Mouse (Mus musculus): ENCODE data around the gene Egfl8. TPM values are rescaled to one million over a fixed set of nuclear protein-coding genes. Genes with fewer than 3 reads are reported as not detected.
A peak's percentile ranks its signal among the peaks of the same experiment; 100 is the strongest.

Gene Egfl8
- polyA plus RNA-seq, 1 experiment from 2014 or later = 3.4 TPM

- ATAC-seq (ENCODE audit: insufficient number of reproducible peaks, insufficient read depth, low FRiP score, low TSS enrichment, low read depth) = no peak
These were observed 9.4 kb downstream of the Egfl8 start for GRCm38 (mm10) chr17:34606186-34607039.

DNA sequence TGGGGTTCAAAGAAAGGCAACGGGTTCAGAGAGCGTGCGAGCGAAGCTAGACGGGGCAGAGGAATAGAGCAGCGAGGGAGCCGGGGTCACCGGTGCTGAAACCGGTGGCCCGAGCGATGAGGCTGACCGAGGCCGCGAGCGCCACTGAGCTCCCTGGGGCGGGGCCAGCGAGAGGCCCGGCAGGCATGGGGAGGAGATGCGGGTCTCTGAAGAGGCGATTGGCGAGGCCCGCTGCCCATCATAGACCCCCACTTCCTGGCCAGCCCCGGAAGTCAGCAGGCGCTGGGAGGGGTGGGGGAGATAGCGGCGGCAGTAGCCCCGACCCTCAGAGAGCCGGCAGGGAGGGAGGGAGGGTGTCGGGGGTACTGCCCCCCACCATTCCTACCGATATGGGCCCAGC, 10.2 kb downstream of the Egfl8 start:
- H3K36me3 ChIP-seq = peaks cover 30% of the 10 kb centered on the region
- peak; percentile 33; the same call in 1 of the 2 replicates for ATAC-seq (ENCODE audit: insufficient number of reproducible peaks, insufficient read depth, low FRiP score, low TSS enrichment, low read depth)
- peaks cover 45% of the 10 kb centered on the region for H3K4me1 ChIP-seq (replicated peaks)
- H3K4me2 ChIP-seq = peak overlapping the region; percentile 94
- H3K4me3 ChIP-seq (replicated peaks) = peak overlapping the region; percentile 96
- H3K9ac ChIP-seq (replicated peaks) = peak overlapping the region; percentile 97
- H3K27me3 ChIP-seq = no peaks in the 10 kb centered on the region
- H3K9me3 ChIP-seq = no peaks in the 10 kb centered on the region
- WGBS = under 1% methylated on average over 24 of the region's 30 CpGs
- H3K27ac ChIP-seq = peak overlapping the region; percentile 91

More at GRCm38 (mm10) chr17:34606186-34607039, 9.4 kb downstream of the Egfl8 start:
- peak overlapping the region; percentile 97 for H3K9ac ChIP-seq (replicated peaks)
- peaks cover 30% of the 10 kb centered on the region for H3K36me3 ChIP-seq
- peak overlapping the region; percentile 91 for H3K27ac ChIP-seq
- H3K27me3 ChIP-seq = no peaks in the 10 kb centered on the region
- H3K9me3 ChIP-seq = no peaks in the 10 kb centered on the region
- WGBS = 16% methylated on average over 32 of the region's 32 CpGs
- peaks cover 45% of the 10 kb centered on the region for H3K4me1 ChIP-seq (replicated peaks)
- H3K4me3 ChIP-seq (replicated peaks) = peak overlapping the region; percentile 96
- peak overlapping the region; percentile 94 for H3K4me2 ChIP-seq

DNA sequence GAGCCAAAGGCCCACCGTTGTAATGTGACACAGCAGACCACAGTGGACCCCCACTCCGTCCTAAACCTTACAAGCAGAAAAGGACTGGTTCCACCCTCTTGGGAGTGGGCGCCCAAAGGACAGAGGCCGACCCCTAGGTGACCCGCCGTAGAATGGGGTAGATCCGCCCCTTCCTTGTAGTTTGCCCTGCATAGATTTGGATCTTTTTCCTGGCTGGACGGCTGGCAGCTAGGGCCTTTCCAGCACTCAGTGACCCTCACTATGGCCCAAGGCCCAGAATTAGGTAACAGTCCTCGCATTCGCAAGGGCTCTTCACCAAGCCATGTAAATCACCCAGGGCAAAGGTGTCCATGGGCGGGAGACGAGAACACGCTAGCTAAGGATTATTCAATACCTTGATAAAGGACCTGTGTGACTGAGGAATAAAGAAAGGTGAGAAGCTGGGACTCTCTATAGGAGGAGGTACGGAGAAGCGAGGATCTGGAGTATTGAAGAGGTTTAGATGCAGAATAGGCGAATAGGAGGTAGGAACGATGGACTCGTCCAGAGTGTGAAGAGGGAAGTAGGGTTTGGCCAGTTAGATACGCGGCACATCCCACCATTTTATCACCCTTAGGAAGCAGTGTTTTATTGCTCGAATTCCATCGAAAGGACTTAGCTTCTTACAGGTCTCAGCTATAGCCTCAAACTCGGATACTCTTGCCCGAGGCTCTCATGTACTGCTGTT, 11.1 kb downstream of the Egfl8 start:
- 13% methylated on average over 24 of the region's 24 CpGs for WGBS
- Histone ChIP-seq H3K4me1 (replicated peaks) (peaks cover 45% of the 10 kb centered on the region), H3K9me3 (no peaks in the 10 kb centered on the region)

DNA sequence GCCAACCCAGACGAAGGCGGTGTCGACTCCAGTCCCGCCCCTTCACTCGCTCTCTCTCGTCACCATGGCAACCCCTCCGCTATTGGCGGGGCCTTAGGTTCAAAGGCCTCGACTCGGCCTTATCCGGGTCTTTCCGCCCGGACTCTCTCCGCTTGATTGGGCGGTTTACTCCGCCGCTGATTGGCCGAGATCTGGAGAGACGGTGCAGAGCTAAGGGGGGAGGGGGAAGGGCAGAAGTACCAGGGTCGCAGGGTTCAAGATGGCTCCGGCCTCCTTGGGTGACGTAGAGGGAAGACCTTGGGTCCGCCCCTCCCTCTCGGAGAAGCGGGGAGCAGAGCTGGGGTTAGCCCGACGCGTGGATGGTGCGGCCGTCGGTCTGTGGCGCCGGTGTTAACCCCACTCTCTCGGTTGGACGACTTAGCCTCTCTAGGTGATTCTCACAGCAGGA, 11.7 kb downstream of the Egfl8 start, which contains the start of gene Agpat1:
Agpat1 (plus strand) TSS at position 202 of the 448 bp plus-strand sequence.
- H3K27ac ChIP-seq = peak within 1 kb of the TSS; percentile 91
- peak; percentile 86 for ATAC-seq (ENCODE audit: insufficient number of reproducible peaks, insufficient read depth, low FRiP score, low TSS enrichment, low read depth)
- H3K27me3 ChIP-seq = no peaks in the 10 kb centered on the region
- peak within 1 kb of the TSS; percentile 96 for H3K4me3 ChIP-seq (replicated peaks)
- WGBS = under 1% methylated on average over 34 of the region's 35 CpGs
- peak within 1 kb of the TSS; percentile 94 for H3K4me2 ChIP-seq
- H3K9me3 ChIP-seq = no peaks in the 10 kb centered on the region
- H3K9ac ChIP-seq (replicated peaks) = peak within 1 kb of the TSS; percentile 97
- peaks cover 45% of the 10 kb centered on the region for H3K4me1 ChIP-seq (replicated peaks)
- H3K36me3 ChIP-seq = peaks cover 35% of the 10 kb centered on the region

More for the DNA sequence above, 11.1 kb downstream of the Egfl8 start:
- H3K27ac ChIP-seq = peak overlapping the region; percentile 91
- H3K9ac ChIP-seq (replicated peaks) = peak overlapping the region; percentile 97
- H3K36me3 ChIP-seq = peaks cover 34% of the 10 kb centered on the region
- H3K4me3 ChIP-seq (replicated peaks) = peak overlapping the region; percentile 96
- H3K27me3 ChIP-seq = no peaks in the 10 kb centered on the region
- peak overlapping the region; percentile 94 for H3K4me2 ChIP-seq
- no peak for ATAC-seq (ENCODE audit: insufficient number of reproducible peaks, insufficient read depth, low FRiP score, low TSS enrichment, low read depth)

DNA sequence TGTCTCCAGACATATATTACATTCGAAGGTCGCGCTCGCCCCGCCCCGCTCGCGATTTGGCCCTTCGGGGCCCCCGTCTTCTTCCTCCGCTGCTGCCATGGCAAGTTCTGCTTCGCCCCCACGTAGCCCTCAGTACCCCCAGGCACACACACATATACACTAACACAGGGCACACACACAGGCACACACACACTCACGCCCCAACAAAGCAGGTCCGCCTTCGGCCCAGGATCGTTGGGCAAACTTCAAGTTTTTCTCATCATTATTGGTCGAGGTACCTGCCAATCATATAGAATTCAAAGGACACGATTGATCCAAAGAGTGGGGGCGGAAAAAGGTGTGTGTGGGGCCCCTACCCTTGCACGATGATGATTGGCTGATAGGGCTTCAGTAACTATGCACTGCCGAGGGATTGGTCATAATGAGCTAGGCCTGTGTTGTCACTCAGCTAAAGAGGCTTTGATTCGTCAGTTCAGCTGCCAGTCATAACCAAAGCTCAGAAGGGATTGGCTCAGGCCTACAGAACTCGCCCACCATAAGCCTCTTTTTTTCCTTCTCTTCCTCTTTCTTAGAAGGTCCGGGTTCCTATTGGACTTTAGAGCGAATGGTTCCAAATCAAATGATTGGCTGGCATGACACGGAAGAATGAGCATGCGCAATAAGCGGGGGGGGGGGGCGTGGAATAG, 12.3 kb downstream of the Egfl8 start, which contains the start of gene Rnf5:
Rnf5 (minus strand) TSS at position 316 of the 686 bp plus-strand sequence.
- peak; percentile 95 for ATAC-seq (ENCODE audit: insufficient number of reproducible peaks, insufficient read depth, low FRiP score, low TSS enrichment, low read depth)
- H3K9ac ChIP-seq (replicated peaks) = peak within 1 kb of the TSS; percentile 76
- H3K4me1 ChIP-seq (replicated peaks) = peaks cover 41% of the 10 kb centered on the region
- H3K4me2 ChIP-seq = peak within 1 kb of the TSS; percentile 94
- H3K4me3 ChIP-seq (replicated peaks) = peak within 1 kb of the TSS; percentile 96
- no peaks in the 10 kb centered on the region for H3K27me3 ChIP-seq
- no peaks in the 10 kb centered on the region for H3K9me3 ChIP-seq
- under 1% methylated on average over 30 of the region's 30 CpGs for WGBS
- H3K36me3 ChIP-seq = peaks cover 33% of the 10 kb centered on the region
- peak within 1 kb of the TSS; percentile 91 for H3K27ac ChIP-seq

DNA sequence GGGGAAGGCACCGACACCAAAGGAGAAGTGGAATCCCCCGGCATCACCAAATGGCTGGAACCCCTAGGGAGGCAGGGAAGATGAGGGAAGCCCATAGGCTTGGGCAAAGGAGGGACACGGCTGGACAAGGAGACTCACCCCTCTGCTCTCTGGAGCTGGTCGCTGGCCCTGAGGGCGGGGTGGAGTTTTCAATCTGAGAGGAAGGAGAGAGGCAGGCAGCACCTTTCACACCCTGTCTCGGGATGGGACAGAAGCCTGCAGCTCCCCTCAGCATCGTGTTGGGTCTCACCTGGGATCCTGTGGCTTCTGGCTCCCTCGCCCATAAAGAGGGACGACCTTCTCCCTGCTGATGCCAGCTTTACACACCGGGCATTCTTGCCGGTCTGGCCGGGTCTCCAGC, 14.0 kb downstream of the Egfl8 start:
- Histone ChIP-seq H3K4me3 (replicated peaks) (0 out of 2 replicates have a peak overlapping the region, but pooled peaks have one; percentile 96), H3K4me1 (replicated peaks) (peaks cover 36% of the 10 kb centered on the region), H3K9ac (replicated peaks) (no peak overlapping the region), H3K27ac (no peak overlapping the region), H3K36me3 (peaks cover 26% of the 10 kb centered on the region), H3K4me2 (peak overlapping the region; percentile 81), H3K27me3 (no peaks in the 10 kb centered on the region), H3K9me3 (no peaks in the 10 kb centered on the region)
- 84% methylated on average over 12 of the region's 12 CpGs for WGBS
- no peak for ATAC-seq (ENCODE audit: insufficient number of reproducible peaks, insufficient read depth, low FRiP score, low TSS enrichment, low read depth)

DNA sequence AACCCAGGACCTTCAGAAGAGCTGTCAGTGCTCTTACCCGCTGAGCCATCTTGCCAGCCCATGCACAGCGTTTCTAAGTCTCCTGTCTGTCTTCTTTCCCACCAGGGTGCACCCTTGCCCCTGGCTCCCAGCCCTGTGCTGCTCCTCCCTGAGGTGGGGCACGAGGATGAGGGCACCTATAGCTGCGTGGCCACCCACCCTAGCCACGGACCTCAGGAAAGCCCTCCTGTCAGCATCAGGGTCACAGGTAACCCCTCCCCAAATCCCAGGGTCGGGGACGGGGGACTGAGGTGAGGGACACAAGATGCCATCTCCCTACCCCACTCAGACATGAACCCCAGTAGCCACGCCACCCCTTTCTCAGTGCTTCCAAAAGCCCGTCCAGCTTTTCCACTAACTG, 15.9 kb downstream of the Egfl8 start:
- no peak for ATAC-seq (ENCODE audit: insufficient number of reproducible peaks, insufficient read depth, low FRiP score, low TSS enrichment, low read depth)
- Histone ChIP-seq H3K27me3 (no peaks in the 10 kb centered on the region), H3K4me1 (replicated peaks) (peaks cover 39% of the 10 kb centered on the region), H3K27ac (no peak overlapping the region), H3K36me3 (peaks cover 44% of the 10 kb centered on the region), H3K9me3 (no peaks in the 10 kb centered on the region), H3K4me3 (replicated peaks) (no peak overlapping the region), H3K4me2 (no peak overlapping the region), H3K9ac (replicated peaks) (no peak overlapping the region)
- WGBS = 74% methylated on average over 9 of the region's 9 CpGs

- peaks cover 49% of the 10 kb centered on the region for H3K4me1 ChIP-seq (replicated peaks)
- no peak for ATAC-seq (ENCODE audit: insufficient number of reproducible peaks, insufficient read depth, low FRiP score, low TSS enrichment, low read depth)
- H3K9me3 ChIP-seq = no peaks in the 10 kb centered on the region
- 19% methylated on average over 6 of the region's 6 CpGs for WGBS
- peak within 1 kb of the TSS; percentile 35; the same call in 1 of the 2 replicates for H3K27ac ChIP-seq
- H3K4me2 ChIP-seq = no peak within 1 kb of the TSS
- H3K4me3 ChIP-seq (replicated peaks) = no peak within 1 kb of the TSS
- peaks cover 54% of the 10 kb centered on the region for H3K36me3 ChIP-seq
- no peaks in the 10 kb centered on the region for H3K27me3 ChIP-seq
- 0 out of 2 replicates have a peak within 1 kb of the TSS, but pooled peaks have one; percentile 18 for H3K9ac ChIP-seq (replicated peaks)
These were observed 18.1 kb downstream of the Egfl8 start, which contains the start of gene Ager for GRCm38 (mm10) chr17:34597566-34598095. Gene Ager, plus strand, starts transcription at chr17:34597862.

GRCm38 (mm10) chr17:34596098-34596497, 19.7 kb downstream of the Egfl8 start:
- H3K9ac ChIP-seq (replicated peaks) = no peak overlapping the region
- no peaks in the 10 kb centered on the region for H3K27me3 ChIP-seq
- peaks cover 45% of the 10 kb centered on the region for H3K36me3 ChIP-seq
- whole genome bisulfite sequencing = 68% methylated on average over 8 of the region's 8 CpGs
- ATAC-seq (ENCODE audit: insufficient number of reproducible peaks, insufficient read depth, low FRiP score, low TSS enrichment, low read depth) = no peak
- no peak overlapping the region for H3K27ac ChIP-seq
- H3K4me3 ChIP-seq (replicated peaks) = no peak overlapping the region; the same call in 1 of the 2 replicates
- peaks cover 48% of the 10 kb centered on the region for H3K4me1 ChIP-seq (replicated peaks)
- H3K9me3 ChIP-seq = no peaks in the 10 kb centered on the region
- no peak overlapping the region for H3K4me2 ChIP-seq

DNA sequence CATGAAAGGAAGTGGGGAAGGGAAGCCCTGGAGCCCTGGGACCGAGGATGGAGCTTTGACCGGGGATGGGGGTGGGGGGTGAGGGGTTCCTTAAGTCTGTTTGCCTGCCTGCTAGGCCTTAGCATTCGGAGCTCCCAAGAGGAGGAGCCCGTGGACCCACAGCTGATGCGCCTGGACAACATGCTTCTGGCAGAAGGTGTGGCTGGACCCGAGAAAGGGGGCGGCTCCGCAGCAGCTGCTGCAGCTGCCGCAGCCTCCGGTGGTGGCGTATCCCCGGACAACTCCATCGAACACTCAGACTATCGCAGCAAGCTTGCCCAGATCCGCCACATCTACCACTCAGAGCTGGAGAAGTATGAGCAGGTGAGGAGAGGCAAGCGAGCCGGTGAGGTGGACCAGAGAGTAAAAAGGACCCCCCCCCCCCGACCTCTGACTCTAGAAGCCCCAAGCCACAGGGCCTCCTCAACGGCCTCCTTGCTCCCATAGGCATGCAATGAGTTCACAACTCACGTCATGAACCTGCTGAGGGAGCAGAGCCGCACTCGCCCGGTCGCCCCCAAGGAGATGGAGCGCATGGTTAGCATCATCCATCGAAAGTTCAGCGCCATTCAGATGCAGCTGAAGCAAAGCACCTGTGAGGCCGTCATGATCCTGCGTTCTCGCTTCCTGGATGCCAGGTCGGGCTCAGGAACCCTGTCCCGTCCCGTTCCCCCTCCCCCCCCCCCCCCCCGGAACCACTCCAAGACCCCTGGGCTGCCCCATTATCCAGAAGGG, 21.8 kb downstream of the Egfl8 start:
- Histone ChIP-seq H3K9me3 (no peaks in the 10 kb centered on the region), H3K4me3 (replicated peaks) (peak overlapping the region; percentile 79), H3K27me3 (no peaks in the 10 kb centered on the region), H3K4me2 (peak overlapping the region; percentile 97), H3K27ac (peak overlapping the region; percentile 100), H3K9ac (replicated peaks) (peak overlapping the region; percentile 98), H3K4me1 (replicated peaks) (peaks cover 70% of the 10 kb centered on the region), H3K36me3 (peaks cover 30% of the 10 kb centered on the region)
- ATAC-seq (ENCODE audit: insufficient number of reproducible peaks, insufficient read depth, low FRiP score, low TSS enrichment, low read depth) = no peak
- WGBS = 54% methylated on average over 34 of the region's 34 CpGs

All from limb, embryonic 12.5 days (tissue).